In genomic region chr15:12340536-12341400, GRCm38 (mm10) we compare ENCODE assay signal across 15 mouse cellular contexts. TPM values are rescaled to one million over a fixed set of nuclear protein-coding genes. Genes with fewer than 3 reads are reported as not detected.
DNase-seq lines count a peak whose midpoint lies in the region; ATAC-seq and TF ChIP-seq lines count a peak whose summit lies in the region.
"Had no signal": no experiment of that assay in that cellular context is flagged by ENCODE, and none has a peak within 500 bp of the region (broad histone marks: within the 10 kb centered on the region; RNA-seq: fewer than 3 reads in every experiment).

No protein-coding gene starts in this region.

- no peaks in the 10 kb centered on the region for H3K9me3 ChIP-seq in embryonic facial prominence, embryonic 12.5 days
- H3K9me3 ChIP-seq in embryonic facial prominence, embryonic 10.5 days: no peaks in the 10 kb centered on the region
- H3K9me3 ChIP-seq in intestine, embryonic 15.5 days: no peaks in the 10 kb centered on the region
- no peaks in the 10 kb centered on the region for H3K9me3 ChIP-seq in intestine, postnatal 0 days (ENCODE audit: control insufficient read depth)
- no peaks in the 10 kb centered on the region for H3K9me3 ChIP-seq in kidney, embryonic 14.5 days (ENCODE audit: control insufficient read depth, low read length)
- H3K9me3 ChIP-seq: hindbrain, embryonic 12.5 days; kidney, embryonic 15.5 days; neural tube, embryonic 15.5 days had no signal

- peaks cover 4% of the 10 kb centered on the region for H3K4me1 ChIP-seq in embryonic facial prominence, embryonic 12.5 days
- H3K4me1 ChIP-seq in embryonic facial prominence, embryonic 10.5 days: peaks cover 9% of the 10 kb centered on the region
- H3K4me1 ChIP-seq in intestine, embryonic 15.5 days (replicated peaks): peaks cover 3% of the 10 kb centered on the region
- H3K4me1 ChIP-seq in intestine, postnatal 0 days (replicated peaks; ENCODE audit: control insufficient read depth, insufficient read depth, low read length): peaks cover 4% of the 10 kb centered on the region; the same call in 1 of the 2 replicates
- no peaks in the 10 kb centered on the region for H3K4me1 ChIP-seq in kidney, embryonic 14.5 days (ENCODE audit: control insufficient read depth, insufficient read depth, low read length)

- 73% methylated on average over 5 of the region's 5 CpGs for WGBS in embryonic facial prominence, embryonic 12.5 days
- WGBS in embryonic facial prominence, embryonic 10.5 days: 69% methylated on average over 5 of the region's 5 CpGs
- 68% methylated on average over 5 of the region's 5 CpGs for WGBS in intestine, embryonic 15.5 days
- 51% methylated on average over 5 of the region's 5 CpGs for WGBS in intestine, postnatal 0 days
- 70% methylated on average over 5 of the region's 5 CpGs for WGBS in kidney, embryonic 14.5 days

- H3K27me3 ChIP-seq in embryonic facial prominence, embryonic 12.5 days: no peaks in the 10 kb centered on the region
- H3K27me3 ChIP-seq in embryonic facial prominence, embryonic 10.5 days (replicated peaks; ENCODE audit: low read depth, poor library complexity, severe bottlenecking): no peaks in the 10 kb centered on the region
- H3K27me3 ChIP-seq in intestine, embryonic 15.5 days (replicated peaks): no peaks in the 10 kb centered on the region
- H3K27me3 ChIP-seq in intestine, postnatal 0 days (replicated peaks; ENCODE audit: control insufficient read depth, insufficient read depth, low read length): no peaks in the 10 kb centered on the region
- H3K27me3 ChIP-seq in kidney, embryonic 14.5 days (ENCODE audit: control insufficient read depth, insufficient read depth, low read length): no peaks in the 10 kb centered on the region
- H3K27me3 ChIP-seq: hindbrain, embryonic 12.5 days; kidney, embryonic 15.5 days; neural tube, embryonic 15.5 days had no signal

- H3K36me3 ChIP-seq in embryonic facial prominence, embryonic 12.5 days: peaks cover 15% of the 10 kb centered on the region
- peaks cover 45% of the 10 kb centered on the region for H3K36me3 ChIP-seq in embryonic facial prominence, embryonic 10.5 days (replicated peaks)
- H3K36me3 ChIP-seq in intestine, embryonic 15.5 days: no peaks in the 10 kb centered on the region
- H3K36me3 ChIP-seq in intestine, postnatal 0 days (ENCODE audit: control insufficient read depth, insufficient read depth): peaks cover 18% of the 10 kb centered on the region; the same call in 1 of the 2 replicates
- H3K36me3 ChIP-seq in kidney, embryonic 14.5 days (ENCODE audit: control insufficient read depth, insufficient read depth, low read length): peaks cover 22% of the 10 kb centered on the region

- no peak overlapping the region for H3K4me2 ChIP-seq in embryonic facial prominence, embryonic 12.5 days (replicated peaks)
- no peak overlapping the region for H3K4me2 ChIP-seq in intestine, embryonic 15.5 days (replicated peaks)
- no peak overlapping the region for H3K4me2 ChIP-seq in intestine, postnatal 0 days (replicated peaks; ENCODE audit: low read depth)
- no peak overlapping the region for H3K4me2 ChIP-seq in kidney, embryonic 14.5 days (replicated peaks; ENCODE audit: low read depth, low read length)
- H3K4me2 ChIP-seq: hindbrain, embryonic 12.5 days; kidney, embryonic 15.5 days; neural tube, embryonic 15.5 days had no signal

- intact Hi-C loops in gastrocnemius, postnatal 36 days (cut with DNase I): no loop called here

- TF ChIP-seq CTCF in intestine, postnatal 0 days (IDR thresholded peaks at IDR 0.05; ENCODE audit: low read depth): no peak

- no peak overlapping the region for H3K9ac ChIP-seq in embryonic facial prominence, embryonic 12.5 days
- no peak overlapping the region for H3K9ac ChIP-seq in intestine, embryonic 15.5 days
- H3K9ac ChIP-seq in intestine, postnatal 0 days (ENCODE audit: low read depth, low read length): no peak overlapping the region
- no peak overlapping the region for H3K9ac ChIP-seq in kidney, embryonic 14.5 days (ENCODE audit: low read depth, low read length)
- H3K9ac ChIP-seq: kidney, embryonic 15.5 days; neural tube, embryonic 15.5 days had no signal

- no peak for ATAC-seq in embryonic facial prominence, embryonic 12.5 days (ENCODE audit: insufficient number of reproducible peaks, insufficient read depth, low FRiP score, low TSS enrichment)
- 0 out of 2 replicates have a peak, but pooled peaks have one; percentile 23 for ATAC-seq in intestine, embryonic 15.5 days
- no peak for ATAC-seq in intestine, postnatal 0 days
- ATAC-seq in erythroid progenitor cell, adult 5-6 weeks (replicated peaks; ENCODE audit: low FRiP score, poor library complexity, severe bottlenecking): peak; percentile 61
- peak; percentile 45 for ATAC-seq in megakaryocyte-erythroid progenitor cell, adult 5-6 weeks (replicated peaks; ENCODE audit: low FRiP score, low TSS enrichment, poor library complexity, severe bottlenecking)
- ATAC-seq in kidney, embryonic 14.5 days (ENCODE audit: low FRiP score, low TSS enrichment): no peak

- H3K4me3 ChIP-seq in embryonic facial prominence, embryonic 12.5 days: no peak overlapping the region
- H3K4me3 ChIP-seq in embryonic facial prominence, embryonic 10.5 days: no peak overlapping the region
- no peak overlapping the region for H3K4me3 ChIP-seq in intestine, embryonic 15.5 days (replicated peaks)
- H3K4me3 ChIP-seq in intestine, postnatal 0 days (ENCODE audit: low read depth, low read length): no peak overlapping the region
- H3K4me3 ChIP-seq in kidney, embryonic 14.5 days (ENCODE audit: low read length): no peak overlapping the region
- H3K4me3 ChIP-seq: hindbrain, embryonic 12.5 days; kidney, embryonic 15.5 days; neural tube, embryonic 15.5 days had no signal

- no peak for DNase-seq in embryonic facial prominence, embryonic 10.5 days (ENCODE audit: low spot score)
- no peak for DNase-seq in gastrocnemius, postnatal 36 days
- DNase-seq: cerebellum, adult 8-10 months; thymus, postnatal 36 days had no signal

- H3K27ac ChIP-seq in embryonic facial prominence, embryonic 12.5 days: 0 out of 2 replicates have a peak overlapping the region, but pooled peaks have one; percentile 65
- no peak overlapping the region for H3K27ac ChIP-seq in embryonic facial prominence, embryonic 10.5 days (replicated peaks)
- H3K27ac ChIP-seq in intestine, embryonic 15.5 days: no peak overlapping the region
- H3K27ac ChIP-seq in intestine, postnatal 0 days (ENCODE audit: low read depth, low read length): no peak overlapping the region
- no peak overlapping the region for H3K27ac ChIP-seq in kidney, embryonic 14.5 days (ENCODE audit: low read depth, low read length)
- H3K27ac ChIP-seq: hindbrain, embryonic 12.5 days; kidney, embryonic 15.5 days; neural tube, embryonic 15.5 days had no signal

RNA-seq across cellular contexts. Expression of gene 1810049J17Rik, which starts 19.1 kb away (rescaled TPM):
- polyA plus RNA-seq in embryonic facial prominence, embryonic 12.5 days (2016; fragmentation: Nextera tagmentation; extraction: Ambion mirVana): 1.7 and 2.0 TPM in 2 replicates
- polyA plus RNA-seq in embryonic facial prominence, embryonic 10.5 days (2016; fragmentation: Nextera tagmentation; extraction: Ambion mirVana): not detected in 2 replicates
- polyA plus RNA-seq in intestine, embryonic 15.5 days (2015; fragmentation: Nextera tagmentation; extraction: Ambion mirVana): 0.69 and 1.8 TPM in 2 replicates
- polyA plus RNA-seq in intestine, postnatal 0 days (2015; fragmentation: Nextera tagmentation; extraction: Ambion mirVana): 6.5 and 6.9 TPM in 2 replicates
- not detected in 2 replicates for total RNA-seq in erythroid progenitor cell, adult 5-6 weeks (2015; ENCODE audit: low replicate concordance)
- not detected in 2 replicates for total RNA-seq in erythroid progenitor cell, adult 5-6 weeks (2017; ENCODE audit: low replicate concordance)
- not detected in 2 replicates for total RNA-seq in megakaryocyte-erythroid progenitor cell, adult 5-6 weeks (2014; fragmentation: Nextera tagmentation)
- 1.0 TPM in 1 of 2 replicates, not detected in the other for total RNA-seq in megakaryocyte-erythroid progenitor cell, adult 5-6 weeks (2017)
- polyA plus RNA-seq in kidney, embryonic 14.5 days (2014; fragmentation: Nextera tagmentation; extraction: Ambion mirVana): 0.81 and 1.9 TPM in 2 replicates
- total RNA-seq in gastrocnemius, postnatal 36 days (2021): not detected
- total RNA-seq: monocyte, adult 5-6 weeks had no signal
- polyA plus RNA-seq: embryonic facial prominence, embryonic 11.5 days; kidney, embryonic 15.5 days; neural tube, embryonic 15.5 days had no signal

RNA-seq across cellular contexts. Expression of gene Golph3, which starts 19.5 kb away (rescaled TPM):
- polyA plus RNA-seq in embryonic facial prominence, embryonic 12.5 days (2016; fragmentation: Nextera tagmentation; extraction: Ambion mirVana): 97.2 and 104 TPM in 2 replicates
- 61.0 and 61.5 TPM in 2 replicates for polyA plus RNA-seq in embryonic facial prominence, embryonic 10.5 days (2016; fragmentation: Nextera tagmentation; extraction: Ambion mirVana)
- polyA plus RNA-seq in intestine, embryonic 15.5 days (2015; fragmentation: Nextera tagmentation; extraction: Ambion mirVana): 79.5 and 85.1 TPM in 2 replicates
- polyA plus RNA-seq in intestine, postnatal 0 days (2015; fragmentation: Nextera tagmentation; extraction: Ambion mirVana): 67.9 and 70.0 TPM in 2 replicates
- 89.7 and 95.2 TPM in 2 replicates for total RNA-seq in erythroid progenitor cell, adult 5-6 weeks (2015; ENCODE audit: low replicate concordance)
- total RNA-seq in erythroid progenitor cell, adult 5-6 weeks (2017; ENCODE audit: low replicate concordance): 68.7 and 76.9 TPM in 2 replicates
- 85.5 and 86.5 TPM in 2 replicates for total RNA-seq in megakaryocyte-erythroid progenitor cell, adult 5-6 weeks (2014; fragmentation: Nextera tagmentation)
- total RNA-seq in megakaryocyte-erythroid progenitor cell, adult 5-6 weeks (2017): 126 and 132 TPM in 2 replicates
- 78.7 and 116 TPM in 2 replicates for polyA plus RNA-seq in kidney, embryonic 14.5 days (2014; fragmentation: Nextera tagmentation; extraction: Ambion mirVana)
- total RNA-seq in gastrocnemius, postnatal 36 days (2021): 10 to 100 TPM; 69.0 to 74.6 TPM

Comparison
In these comparisons a context has a peak if more than half of its experiments do, and no peak if none do; other contexts are left out.
1. ATAC-seq: peak in intestine, embryonic 15.5 days (single experiment), erythroid progenitor cell, adult 5-6 weeks (single experiment) and megakaryocyte-erythroid progenitor cell, adult 5-6 weeks (single experiment); none in embryonic facial prominence, embryonic 12.5 days (single experiment), intestine, postnatal 0 days (single experiment) and kidney, embryonic 14.5 days (single experiment).